8 mouse cellular contexts compared by ENCODE assay signal in genomic region chr4:41129406-41129805, GRCm38 (mm10). TPM values are rescaled to one million over a fixed set of nuclear protein-coding genes. Genes with fewer than 3 reads are reported as not detected.
A peak's percentile ranks its signal among the peaks of the same experiment; 100 is the strongest.
DNase-seq lines count a peak whose midpoint lies in the region; ATAC-seq lines count a peak whose summit lies in the region.
"Had no signal": no experiment of that assay in that cellular context is flagged by ENCODE, and none has a peak within 500 bp of the region (broad histone marks: within the 10 kb centered on the region; RNA-seq: fewer than 3 reads in every experiment).

No protein-coding gene starts in this region.

- DNase-seq in B cell, adult 2 months = peak; percentile 77 to 80
- DNase-seq in c-Kit-positive CD71-positive TER-119-negative erythroid progenitor cells, embryonic 14.5 days (ENCODE audit: low read depth) = peak; percentile 71
- peak; percentile 46 for DNase-seq in retina, adult 2 months (ENCODE audit: low read depth, low spot score)

- peak overlapping the region; percentile 98 for H3K27ac ChIP-seq in liver, embryonic 12.5 days
- H3K27ac ChIP-seq: limb, embryonic 12.5 days had no signal

- ATAC-seq in CD4-positive, CD25-positive, alpha-beta regulatory T cell, adult 4 months = peak; percentile 88
- ATAC-seq in erythroid progenitor cell, adult 5-6 weeks (replicated peaks; ENCODE audit: low FRiP score, poor library complexity, severe bottlenecking) = peak; percentile 79
- peak; percentile 86 for ATAC-seq in inflammation-experienced regulatory T-cells, adult 6 months
- peak; percentile 82 for ATAC-seq in liver, embryonic 12.5 days

- 3% methylated on average over 2 of the region's 2 CpGs for WGBS in liver, embryonic 12.5 days (ENCODE audit: insufficient replicate concordance)

- peaks cover 55% of the 10 kb centered on the region for H3K4me1 ChIP-seq in liver, embryonic 12.5 days

- H3K4me3 ChIP-seq in liver, embryonic 12.5 days = peak overlapping the region; percentile 21; the same call in 1 of the 2 replicates
- H3K4me3 ChIP-seq: limb, embryonic 12.5 days had no signal

- H3K36me3 ChIP-seq in liver, embryonic 12.5 days = no peaks in the 10 kb centered on the region
- H3K36me3 ChIP-seq: limb, embryonic 12.5 days had no signal

- peaks cover 2% of the 10 kb centered on the region; the same call in 1 of the 2 replicates for H3K27me3 ChIP-seq in liver, embryonic 12.5 days (replicated peaks)
- H3K27me3 ChIP-seq: limb, embryonic 12.5 days had no signal

- H3K4me2 ChIP-seq in liver, embryonic 12.5 days = peak overlapping the region; percentile 63
- H3K4me2 ChIP-seq: limb, embryonic 12.5 days had no signal

- peak overlapping the region; percentile 59 for H3K9ac ChIP-seq in liver, embryonic 12.5 days
- H3K9ac ChIP-seq: limb, embryonic 12.5 days had no signal

- H3K9me3 ChIP-seq in liver, embryonic 12.5 days (replicated peaks) = no peaks in the 10 kb centered on the region
- H3K9me3 ChIP-seq: limb, embryonic 12.5 days had no signal

RNA-seq across cellular contexts. Expression of gene Nol6, which starts 5.2 kb away (rescaled TPM):
- 10 to 100 TPM; 14.6 to 29.2 TPM for polyA plus RNA-seq in CD4-positive, CD25-positive, alpha-beta regulatory T cell, adult 4 months (2017; shearing (Covaris generic))
- total RNA-seq in erythroid progenitor cell, adult 5-6 weeks (2015; ENCODE audit: low replicate concordance) = 3.4 and 4.7 TPM in 2 replicates
- 1.8 and 3.5 TPM in 2 replicates for total RNA-seq in erythroid progenitor cell, adult 5-6 weeks (2017; ENCODE audit: low replicate concordance)
- 10 to 100 TPM; 14.5 to 20.3 (median 15.7) TPM for polyA plus RNA-seq in inflammation-experienced regulatory T-cells, adult 6 months (2017; shearing (Covaris generic))
- polyA plus RNA-seq in liver, embryonic 12.5 days (2016; fragmentation: Nextera tagmentation; extraction: Ambion mirVana) = 21.9 and 22.0 TPM in 2 replicates

RNA-seq across cellular contexts. Expression of gene Ube2r2, which starts 6.1 kb away (rescaled TPM):
- 10 to 100 TPM; 29.8 to 33.1 TPM for polyA plus RNA-seq in CD4-positive, CD25-positive, alpha-beta regulatory T cell, adult 4 months (2017; shearing (Covaris generic))
- 108 and 121 TPM in 2 replicates for total RNA-seq in erythroid progenitor cell, adult 5-6 weeks (2015; ENCODE audit: low replicate concordance)
- total RNA-seq in erythroid progenitor cell, adult 5-6 weeks (2017; ENCODE audit: low replicate concordance) = 64.3 and 82.5 TPM in 2 replicates
- 10 to 100 TPM; 23.6 to 28.6 (median 25.6) TPM for polyA plus RNA-seq in inflammation-experienced regulatory T-cells, adult 6 months (2017; shearing (Covaris generic))
- polyA plus RNA-seq in liver, embryonic 12.5 days (2016; fragmentation: Nextera tagmentation; extraction: Ambion mirVana) = 39.9 and 44.8 TPM in 2 replicates

RNA-seq across cellular contexts. Expression of gene Aqp3, which starts 31.4 kb away (rescaled TPM):
- polyA plus RNA-seq in CD4-positive, CD25-positive, alpha-beta regulatory T cell, adult 4 months (2017; shearing (Covaris generic)) = 10 to 100 TPM in 1 of 2 experiments, 1 to 10 TPM in 1; 8.3 to 13.9 TPM
- total RNA-seq in erythroid progenitor cell, adult 5-6 weeks (2015; ENCODE audit: low replicate concordance) = not detected in 2 replicates
- total RNA-seq in erythroid progenitor cell, adult 5-6 weeks (2017; ENCODE audit: low replicate concordance) = 0.26 TPM in 1 of 2 replicates, not detected in the other
- 10 to 100 TPM; 15.2 to 21.2 (median 15.4) TPM for polyA plus RNA-seq in inflammation-experienced regulatory T-cells, adult 6 months (2017; shearing (Covaris generic))
- 20.9 and 22.3 TPM in 2 replicates for polyA plus RNA-seq in liver, embryonic 12.5 days (2016; fragmentation: Nextera tagmentation; extraction: Ambion mirVana)

Comparison
In these comparisons a context has a peak if more than half of its experiments do, and no peak if none do; other contexts are left out.
1. Peak in every context shown above with its lines: DNase-seq, ATAC-seq, H3K4me3 ChIP-seq and H3K27ac ChIP-seq.